Mouse (Mus musculus): Measurements from ENCODE around the gene Nhsl1.

DNA sequence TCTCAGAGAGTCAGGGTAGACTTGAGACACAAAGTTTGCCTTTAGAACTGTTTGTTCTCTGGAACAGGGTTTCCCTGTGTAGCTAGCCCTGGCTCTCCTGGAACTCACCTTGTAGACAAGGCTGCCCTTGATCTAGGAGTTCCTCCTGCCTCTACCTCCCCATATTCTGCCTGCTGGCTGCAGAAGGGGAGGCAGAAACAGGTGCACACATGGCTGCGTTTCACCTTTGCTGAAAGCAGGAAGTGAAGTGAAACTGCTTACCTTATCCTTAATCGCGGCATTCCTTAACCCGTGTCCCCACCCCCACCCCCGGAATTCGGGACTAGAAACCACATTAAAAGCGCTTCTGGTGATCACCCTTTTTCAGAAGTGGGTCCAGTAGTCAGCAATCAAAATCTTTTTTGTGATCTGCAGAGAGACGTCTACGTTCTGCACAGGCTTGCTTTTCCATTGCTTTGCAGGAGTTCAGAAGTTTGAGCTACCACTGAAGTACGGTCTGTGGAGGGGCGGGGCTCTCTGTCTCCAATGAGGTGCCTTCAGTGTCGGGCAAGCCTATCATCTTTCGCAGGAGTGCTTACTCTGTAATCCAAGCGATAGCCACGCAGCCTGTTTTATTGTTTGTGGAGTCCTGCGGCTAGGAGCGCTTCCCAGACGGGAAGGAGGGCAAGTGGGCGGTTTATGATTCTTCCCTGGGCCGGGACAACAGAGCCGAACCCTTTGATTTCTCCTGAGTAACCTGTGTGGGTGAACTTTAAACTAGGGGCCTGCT lies 88.5 kb downstream of the Nhsl1 start:
- TF ChIP-seq MAX (IDR thresholded peaks at IDR 0.05) (no peak), CTCF (IDR thresholded peaks at IDR 0.05; ENCODE audit: control insufficient read depth, insufficient read depth, insufficient read length) (no peak)

Measured in C2C12 (cell line).